Mouse (Mus musculus): Measurements from ENCODE around the gene Gm11096.

DNA sequence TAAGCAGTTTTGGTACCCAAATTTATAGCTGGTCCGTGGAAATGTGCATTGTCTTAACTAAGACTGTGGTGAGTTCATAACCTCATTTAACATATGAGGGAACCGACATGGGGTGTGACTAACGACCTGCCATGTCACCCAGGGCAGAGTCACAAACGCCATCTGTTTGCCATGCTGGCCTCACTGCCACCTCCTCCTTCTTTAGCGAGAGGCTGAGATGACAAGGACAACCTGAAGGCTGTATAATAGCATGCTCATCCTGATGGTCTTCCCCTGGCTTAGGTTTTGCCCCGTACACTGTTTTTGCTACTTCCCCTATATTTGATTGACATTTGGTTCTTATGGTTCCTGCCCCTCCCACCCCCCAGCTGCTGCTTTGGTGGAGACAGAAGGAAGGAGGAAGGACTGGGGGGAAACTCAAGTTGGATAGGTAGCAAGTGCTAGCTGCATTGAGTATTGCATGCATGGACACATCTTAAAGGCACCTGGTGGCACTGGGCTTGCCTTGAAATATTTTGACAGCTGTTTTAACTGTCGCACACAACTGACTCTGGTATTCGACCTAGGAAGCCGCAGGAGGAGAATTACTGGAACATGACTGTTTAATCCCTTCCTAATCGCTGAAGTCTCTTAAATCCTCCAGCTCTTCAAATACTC is 17.2 kb upstream of the Gm11096 start:
- TF ChIP-seq EP300 (IDR thresholded peaks at IDR 0.05; ENCODE audit: insufficient read depth, low read depth, low read length) (no peak), CTCF (IDR thresholded peaks at IDR 0.05; ENCODE audit: low read depth, low read length) (no peak)

All from ES-Bruce4 (cell line).